Mouse (Mus musculus) MEL (cell line): ENCODE measurements at regions not wholly inside any gene's neighbourhood (a gene's known extent, or its start where the extent isn't known, plus 50 kb on each side); places are given as distances from the start of the nearest gene placed in this dataset.

Source experiments
- DNase-seq: peaks from one replicate; pipeline ENCODE4 v3.0.0; 2011; ENCODE audit warnings: low read depth, low spot score
- H3K27ac ChIP-seq: 2 replicates; pipeline ENCODE4 v1.5.1; 2012; ENCODE audit warnings: low read depth, mild to moderate bottlenecking, control low read depth, low read length, moderate library complexity; ENCODE audit not compliant: control insufficient read depth
- H3K27me3 ChIP-seq, 2 experiments: fragments of 150-350 bp in 1 of 2; sonication (generic) in 1 of 2; 2 replicates each; pipeline ENCODE4 v1.6.1; 2012; ENCODE audit warnings: low read length in 2 of 2, mild to moderate bottlenecking in 2 of 2, improper control_type of control experiment in 1 of 2, moderate library complexity in 1 of 2; ENCODE audit not compliant: insufficient read depth in 2 of 2, control insufficient read depth in 1 of 2
- H3K36me3 ChIP-seq, 2 experiments: 2 replicates each; pipeline ENCODE4 v1.6.1; 2012 to 2014; ENCODE audit warnings: low read length in 2 of 2, improper control_type of control experiment in 1 of 2, inconsistent platforms in 1 of 2, mild to moderate bottlenecking in 1 of 2; ENCODE audit not compliant: insufficient read depth in 2 of 2, control insufficient read depth in 1 of 2
- H3K4me1 ChIP-seq, 2 experiments: fragments of 150-350 bp in 1 of 2; sonication (generic) in 1 of 2; 2 replicates each; pipeline ENCODE4 v1.6.1; 2012; ENCODE audit warnings: low read length in 2 of 2, improper control_type of control experiment in 1 of 2, mild to moderate bottlenecking in 1 of 2; ENCODE audit not compliant: insufficient read depth in 2 of 2, control insufficient read depth in 1 of 2
- H3K4me3 ChIP-seq, 2 experiments: fragments of 150-350 bp in 1 of 2; sonication (generic) in 1 of 2; 2 replicates each; pipeline ENCODE4 v1.5.1; 2012; ENCODE audit warnings: low read depth in 2 of 2, low read length in 2 of 2, mild to moderate bottlenecking in 2 of 2, moderate library complexity in 2 of 2, control low read depth in 1 of 2, improper control_type of control experiment in 1 of 2; ENCODE audit not compliant: control insufficient read depth in 1 of 2, insufficient read depth in 1 of 2
- H3K79me2 ChIP-seq: 2 replicates; pipeline ENCODE4 v1.6.1; 2012; ENCODE audit warnings: mild to moderate bottlenecking, low read length, moderate library complexity; ENCODE audit not compliant: control insufficient read depth, poor library complexity, insufficient read depth
- H3K9ac ChIP-seq: 2 replicates; pipeline ENCODE4 v1.6.1; 2012; ENCODE audit warnings: low read depth, mild to moderate bottlenecking, control low read depth, low read length, moderate library complexity; ENCODE audit not compliant: control insufficient read depth, poor library complexity, severe bottlenecking
- H3K9me3 ChIP-seq: fragments of 150-350 bp; sonication (generic); replicated peaks from 2 replicates; pipeline ENCODE4 v1.6.1; 2012; ENCODE audit warnings: mild to moderate bottlenecking, low read length, improper control_type of control experiment, moderate library complexity; ENCODE audit not compliant: insufficient read depth
- BHLHE40 ChIP-seq: IDR thresholded peaks from 2 replicates; pipeline ENCODE4 v1.6.1; 2012; ENCODE audit warnings: low read depth, mild to moderate bottlenecking, inconsistent platforms, low read length, improper control_type of control experiment, borderline replicate concordance
- CTCF ChIP-seq, 3 experiments: IDR thresholded peaks in 2 of 3; conservative IDR thresholded peaks in 1 of 3; 2 replicates each; pipeline ENCODE4 v1.5.1; 2011 to 2012; ENCODE audit warnings: low read length in 3 of 3, low read depth in 2 of 3, mild to moderate bottlenecking in 2 of 3, improper control_type of control experiment in 1 of 3, inconsistent platforms in 1 of 3, mixed read lengths in 1 of 3, moderate library complexity in 1 of 3; ENCODE audit not compliant: control insufficient read depth in 1 of 3, insufficient read depth in 1 of 3, poor library complexity in 1 of 3, severe bottlenecking in 1 of 3
- ELF1 ChIP-seq: IDR thresholded peaks from 2 replicates; pipeline ENCODE4 v1.6.1; 2014; ENCODE audit warnings: low read depth, mild to moderate bottlenecking, inconsistent platforms, low read length, improper control_type of control experiment, moderate library complexity
- GATA1 ChIP-seq: IDR thresholded peaks from 2 replicates; pipeline ENCODE4 v1.6.1; 2011; ENCODE audit warnings: low read depth, low read length, improper control_type of control experiment
- JUND ChIP-seq: IDR thresholded peaks from 2 replicates; pipeline ENCODE4 v1.6.1; 2011; ENCODE audit warnings: low read depth, mild to moderate bottlenecking, improper control_type of control experiment, low read length
- KAT2A ChIP-seq: conservative IDR thresholded peaks from 2 replicates; pipeline ENCODE4 v1.6.1; 2012; ENCODE audit warnings: low read depth, low read length, improper control_type of control experiment, inconsistent platforms
- MXI1 ChIP-seq: IDR thresholded peaks from 2 replicates; pipeline ENCODE4 v1.6.1; 2011; ENCODE audit warnings: mild to moderate bottlenecking, low read depth, low read length, improper control_type of control experiment
- MYC ChIP-seq: IDR thresholded peaks from 2 replicates; pipeline ENCODE4 v1.6.1; 2011; ENCODE audit warnings: low read depth, mild to moderate bottlenecking, low read length, improper control_type of control experiment, moderate library complexity
- NRF1 ChIP-seq: IDR thresholded peaks from 2 replicates; pipeline ENCODE4 v1.6.1; 2014; ENCODE audit warnings: low read depth, mild to moderate bottlenecking, inconsistent platforms, low read length, improper control_type of control experiment, moderate library complexity; ENCODE audit not compliant: poor library complexity, insufficient read depth, severe bottlenecking
- SIN3A ChIP-seq: IDR thresholded peaks from 2 replicates; pipeline ENCODE4 v1.6.1; 2012; ENCODE audit warnings: low read length, improper control_type of control experiment, inconsistent platforms
- UBTF ChIP-seq: IDR thresholded peaks from 2 replicates; pipeline ENCODE4 v1.6.1; 2012; ENCODE audit warnings: low read depth, mild to moderate bottlenecking, inconsistent platforms, low read length, improper control_type of control experiment, moderate library complexity, borderline replicate concordance; ENCODE audit not compliant: insufficient read depth
- ZMIZ1 ChIP-seq: IDR thresholded peaks from 2 replicates; pipeline ENCODE4 v1.6.1; 2012; ENCODE audit warnings: low read depth, mild to moderate bottlenecking, inconsistent platforms, low read length, improper control_type of control experiment, moderate library complexity

DNA sequence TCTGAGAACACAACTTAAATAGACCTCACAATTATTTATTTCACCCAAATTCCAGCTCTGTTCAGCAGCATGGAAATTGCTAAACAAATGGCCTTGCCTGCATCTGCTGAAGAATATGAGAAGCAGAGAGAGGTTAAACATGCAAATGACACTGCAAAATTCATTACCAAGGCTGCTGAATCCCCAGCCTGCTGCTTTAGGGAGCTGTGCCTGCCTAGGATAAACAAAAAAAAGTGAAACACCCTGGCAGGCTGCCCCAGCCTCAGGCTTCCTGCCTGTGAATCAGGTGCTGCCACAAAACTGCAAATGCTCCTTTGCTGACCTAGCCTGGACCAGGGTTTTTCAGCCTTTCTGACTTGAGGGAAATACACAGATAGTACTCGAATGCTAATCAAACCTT is 346.4 kb upstream of the Lrrc3b start:
- no peaks in the 10 kb centered on the region for H3K9me3 ChIP-seq
- no peaks in the 10 kb centered on the region for H3K79me2 ChIP-seq
- no peak overlapping the region for H3K4me3 ChIP-seq
- TF ChIP-seq UBTF = no peak
- no peak for TF ChIP-seq ELF1
- TF ChIP-seq ZMIZ1 = no peak
- no peak for TF ChIP-seq JUND
- TF ChIP-seq KAT2A = no peak
- TF ChIP-seq CTCF (IDR thresholded peaks at IDR 0.05 in 2 of 3, conservative IDR thresholded peaks at IDR 0.05 in 1 of 3; ENCODE audit: control insufficient read depth in 1 of 3, insufficient read depth in 1 of 3, low read depth in 2 of 3, low read length in 3 of 3, poor library complexity in 1 of 3, severe bottlenecking in 1 of 3) = no peak
- no peak overlapping the region for H3K27ac ChIP-seq
- H3K4me1 ChIP-seq = no peaks in the 10 kb centered on the region
- no peaks in the 10 kb centered on the region for H3K27me3 ChIP-seq
- no peak for DNase-seq
- H3K9ac ChIP-seq = no peak overlapping the region
- no peaks in the 10 kb centered on the region for H3K36me3 ChIP-seq

DNA sequence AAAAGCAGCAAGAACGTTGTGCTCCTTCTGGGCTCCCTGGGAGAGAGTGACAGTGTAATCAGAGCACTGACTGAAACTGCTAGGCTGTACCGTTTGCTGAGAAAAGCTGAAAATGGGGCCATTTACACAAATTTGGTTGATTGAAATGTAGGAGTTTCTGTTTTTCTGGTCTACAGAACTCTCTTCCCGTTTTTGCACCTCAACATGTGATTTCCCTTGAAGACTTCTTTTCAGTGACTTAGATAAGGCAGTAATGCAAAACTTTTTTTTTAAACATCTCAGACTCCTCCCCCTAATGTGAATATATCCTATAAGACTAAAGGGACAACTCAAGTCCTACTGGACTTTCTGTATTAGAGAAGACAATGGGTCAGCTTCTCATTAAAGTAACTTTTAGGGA is 356.9 kb upstream of the Lrrc3b start:
- Histone ChIP-seq H3K27me3 (no peaks in the 10 kb centered on the region), H3K36me3 (no peaks in the 10 kb centered on the region), H3K9ac (no peak overlapping the region), H3K27ac (no peak overlapping the region), H3K4me3 (no peak overlapping the region), H3K9me3 (no peaks in the 10 kb centered on the region)
- no peak for DNase-seq
- TF ChIP-seq SIN3A (no peak), MYC (no peak)
- TF ChIP-seq, all 39 proteins: peak for 0
- Histone ChIP-seq H3K4me1 (no peaks in the 10 kb centered on the region), H3K79me2 (no peaks in the 10 kb centered on the region)

DNA sequence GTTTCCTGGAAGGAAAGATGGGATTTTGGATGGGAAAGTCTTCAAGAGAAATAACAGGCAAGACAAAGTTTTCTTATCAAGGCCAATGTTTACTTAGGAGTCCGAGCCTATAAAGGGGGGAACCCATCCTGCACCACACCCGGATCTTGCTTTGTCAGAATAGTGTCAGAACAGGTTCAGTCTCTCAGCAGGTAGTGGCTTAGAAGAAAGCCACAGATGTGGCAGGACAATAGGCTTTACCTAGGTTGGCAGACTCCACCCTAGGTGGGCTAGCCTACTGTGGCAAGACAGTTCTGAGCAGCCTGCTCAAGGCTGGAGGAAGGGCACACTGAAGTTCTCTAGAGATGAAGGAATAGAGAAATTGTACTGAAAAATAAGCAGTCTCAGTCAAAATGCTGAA is 358.2 kb upstream of the Lrrc3b start:
- Histone ChIP-seq H3K4me3 (no peak overlapping the region), H3K9ac (no peak overlapping the region), H3K9me3 (no peaks in the 10 kb centered on the region), H3K36me3 (no peaks in the 10 kb centered on the region), H3K27me3 (no peaks in the 10 kb centered on the region), H3K79me2 (no peaks in the 10 kb centered on the region), H3K4me1 (no peaks in the 10 kb centered on the region), H3K27ac (no peak overlapping the region)
- no peak for DNase-seq
- no peak for TF ChIP-seq BHLHE40

DNA sequence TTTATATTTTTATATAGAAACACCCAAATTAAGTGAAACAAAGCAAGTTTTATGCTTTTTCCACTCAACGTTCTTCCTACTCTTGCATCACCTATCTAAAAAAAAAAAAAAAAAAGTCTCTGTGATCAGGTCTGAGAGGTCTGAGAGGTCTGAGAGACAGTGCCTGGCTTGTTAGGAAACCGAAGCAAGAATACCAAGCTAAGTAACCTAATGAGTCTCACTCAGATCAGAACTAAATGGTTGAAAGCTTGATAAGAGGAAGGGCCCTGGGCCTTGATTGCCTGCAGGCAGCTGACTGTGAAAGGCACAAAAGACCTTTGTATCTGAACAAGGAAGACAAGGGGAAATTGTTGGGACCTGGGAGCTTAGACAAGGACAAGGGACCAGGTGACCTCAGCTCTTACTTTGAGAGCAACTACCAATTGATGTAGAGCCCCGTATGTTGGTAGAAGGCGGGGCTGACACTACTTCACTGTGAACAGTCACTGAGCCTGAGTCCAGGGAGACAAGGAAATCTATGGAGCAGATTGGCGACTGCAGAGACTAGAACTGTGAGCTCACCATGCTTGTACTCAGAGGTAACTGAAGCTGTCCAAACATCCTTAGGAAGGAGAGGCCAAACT is 362.8 kb upstream of the Lrrc3b start:
- Histone ChIP-seq H3K27ac (no peak overlapping the region), H3K9me3 (no peaks in the 10 kb centered on the region), H3K36me3 (no peaks in the 10 kb centered on the region), H3K4me3 (no peak overlapping the region), H3K27me3 (no peaks in the 10 kb centered on the region), H3K79me2 (no peaks in the 10 kb centered on the region), H3K9ac (no peak overlapping the region), H3K4me1 (no peaks in the 10 kb centered on the region)
- TF ChIP-seq GATA1 = no peak
- no peak for TF ChIP-seq UBTF
- no peak for TF ChIP-seq ELF1
- no peak for TF ChIP-seq MXI1
- TF ChIP-seq CTCF (IDR thresholded peaks at IDR 0.05 in 2 of 3, conservative IDR thresholded peaks at IDR 0.05 in 1 of 3; ENCODE audit: control insufficient read depth in 1 of 3, insufficient read depth in 1 of 3, low read depth in 2 of 3, low read length in 3 of 3, poor library complexity in 1 of 3, severe bottlenecking in 1 of 3) = no peak
- TF ChIP-seq NRF1 = no peak
- no peak for DNase-seq
